ENCODE assay signal across 8 mouse cellular contexts in genomic region chr12:104964953-104965911, GRCm38 (mm10). TPM values are rescaled to one million over a fixed set of nuclear protein-coding genes. Genes with fewer than 3 reads are reported as not detected.
DNase-seq lines count a peak whose midpoint lies in the region; ATAC-seq and TF ChIP-seq lines count a peak whose summit lies in the region.

No protein-coding gene starts in this region.

- 73% methylated on average over 7 of the region's 7 CpGs for WGBS in midbrain, embryonic 10.5 days
- WGBS in thymus, adult 2 months, result 94% methylated on average over 7 of the region's 7 CpGs

- H3K9me3 ChIP-seq in midbrain, embryonic 10.5 days (replicated peaks), result no peaks in the 10 kb centered on the region

- no peak for ATAC-seq in megakaryocyte-erythroid progenitor cell, adult 5-6 weeks (replicated peaks; ENCODE audit: low FRiP score, low TSS enrichment, poor library complexity, severe bottlenecking)

- peaks cover 16% of the 10 kb centered on the region for H3K4me1 ChIP-seq in midbrain, embryonic 10.5 days
- no peaks in the 10 kb centered on the region for H3K4me1 ChIP-seq in thymus, adult 2 months (replicated peaks; ENCODE audit: control insufficient read depth, insufficient read depth, low read length)

- no peak overlapping the region for H3K4me3 ChIP-seq in midbrain, embryonic 10.5 days
- H3K4me3 ChIP-seq in thymus, adult 2 months (ENCODE audit: control insufficient read depth, insufficient read depth, low read length), result no peak overlapping the region

- no peak for TF ChIP-seq POLR2A in thymus, adult 2 months (IDR thresholded peaks at IDR 0.05; ENCODE audit: control insufficient read depth, extremely low read depth, insufficient read depth, low read length, poor library complexity)

- H3K36me3 ChIP-seq in midbrain, embryonic 10.5 days, result no peaks in the 10 kb centered on the region
- peaks cover 15% of the 10 kb centered on the region for H3K36me3 ChIP-seq in thymus, adult 2 months (ENCODE audit: control insufficient read depth, insufficient read depth, low read length)

- TF ChIP-seq CTCF in thymus, adult 2 months (IDR thresholded peaks at IDR 0.05; ENCODE audit: borderline replicate concordance, control insufficient read depth, extremely low read depth, insufficient read depth, low read length, poor library complexity), result no peak

- H3K27me3 ChIP-seq in midbrain, embryonic 10.5 days (ENCODE audit: low read depth, poor library complexity, severe bottlenecking), result no peaks in the 10 kb centered on the region
- H3K27me3 ChIP-seq in thymus, adult 2 months (ENCODE audit: control insufficient read depth, insufficient read depth, low read length), result no peaks in the 10 kb centered on the region

- peak; percentile 74 for DNase-seq in cerebellum, postnatal 10 days
- DNase-seq in cerebellum, adult 18-20 months, result no peak
- DNase-seq in embryo, embryonic 10.5 days (ENCODE audit: low spot score), result peak; percentile 23
- peak; percentile 85 for DNase-seq in kidney, postnatal 10 days
- DNase-seq in midbrain, embryonic 10.5 days (ENCODE audit: low spot score), result no peak
- DNase-seq in cerebellum, adult 11 months, result no peak
- no peak for DNase-seq in thymus, adult 2 months

- H3K27ac ChIP-seq in midbrain, embryonic 10.5 days (replicated peaks), result 0 out of 2 replicates have a peak overlapping the region, but pooled peaks have one; percentile 4
- H3K27ac ChIP-seq in thymus, adult 2 months (ENCODE audit: control insufficient read depth, insufficient read depth, low read length), result no peak overlapping the region

RNA-seq across cellular contexts. Expression of gene Syne3, which starts 44.4 kb away (rescaled TPM):
- 0.10 and 0.14 TPM in 2 replicates for polyA plus RNA-seq in midbrain, embryonic 10.5 days (2016; fragmentation: Nextera tagmentation; extraction: Ambion mirVana)
- 16.4 and 20.1 TPM in 2 replicates for polyA plus RNA-seq in thymus, adult 2 months (2012; rRNA removed)
- total RNA-seq in megakaryocyte-erythroid progenitor cell, adult 5-6 weeks (2014; fragmentation: Nextera tagmentation), result 10.9 and 15.7 TPM in 2 replicates
- 9.1 and 9.7 TPM in 2 replicates for total RNA-seq in megakaryocyte-erythroid progenitor cell, adult 5-6 weeks (2017)

Comparison
In these comparisons a context has a peak if more than half of its experiments do, and no peak if none do; other contexts are left out.
1. DNase-seq: peak in cerebellum, postnatal 10 days (2 of 2), embryo, embryonic 10.5 days (single experiment) and kidney, postnatal 10 days (single experiment); none in cerebellum, adult 18-20 months (0 of 2), midbrain, embryonic 10.5 days (single experiment), cerebellum, adult 11 months (single experiment) and thymus, adult 2 months (single experiment).
2. RNA of gene Syne3, which starts 44.4 kb away (polyA plus RNA-seq): 16.4 to 20.1 TPM in thymus, adult 2 months; 0.10 to 0.14 TPM in midbrain, embryonic 10.5 days; every median in the first group is over 10 times any median in the second.